In the genomic region with DNA sequence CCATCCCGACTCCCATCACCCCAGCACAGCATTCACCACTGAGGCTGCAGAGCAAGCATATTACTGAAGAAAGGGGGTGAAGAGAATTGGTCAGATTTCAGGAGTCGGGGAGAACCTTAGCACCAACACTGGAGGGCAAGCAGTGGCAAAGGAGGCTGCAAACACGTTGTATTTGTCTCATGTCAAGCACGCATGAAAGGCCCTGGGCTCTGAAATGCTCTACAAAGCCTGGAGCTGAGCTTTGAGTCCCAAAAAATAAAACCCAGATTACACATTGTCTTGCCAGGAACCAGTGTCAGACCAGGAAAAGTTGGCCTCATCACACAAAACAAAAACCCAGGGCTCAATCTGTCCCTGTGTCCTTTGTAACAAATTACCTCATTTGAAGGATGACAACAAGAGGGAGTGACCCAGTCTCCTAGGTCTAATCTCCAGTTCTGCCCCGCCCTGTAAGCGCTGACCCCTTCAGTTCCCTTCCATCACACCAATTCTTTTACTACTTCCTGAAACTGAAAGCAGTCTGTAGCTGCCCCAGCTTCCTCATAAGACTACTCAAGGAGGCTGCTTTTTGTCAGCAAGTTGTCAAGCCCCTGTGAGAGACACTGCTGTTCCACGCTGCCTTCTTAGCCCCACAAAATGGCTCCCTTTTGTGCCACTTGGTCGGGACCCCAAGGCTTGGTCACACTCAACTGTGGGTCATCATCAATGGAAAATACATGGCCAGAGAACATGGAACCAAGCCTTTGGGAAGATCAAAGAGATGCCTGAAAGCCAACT, we compare ENCODE assay signal across 8 mouse cellular contexts. TPM values are rescaled to one million over a fixed set of nuclear protein-coding genes. Genes with fewer than 3 reads are reported as not detected.
A peak's percentile ranks its signal among the peaks of the same experiment; 100 is the strongest.
DNase-seq lines count a peak whose midpoint lies in the region; ATAC-seq and TF ChIP-seq lines count a peak whose summit lies in the region.

No protein-coding gene starts in this region.

- H3K27ac ChIP-seq in kidney, adult 2 months (ENCODE audit: insufficient read depth, low read depth, low read length), result no peak overlapping the region
- peak overlapping the region; percentile 86 for H3K27ac ChIP-seq in embryonic facial prominence, embryonic 15.5 days (replicated peaks)
- peak overlapping the region; percentile 90 for H3K27ac ChIP-seq in hindbrain, embryonic 12.5 days
- H3K27ac ChIP-seq in lung, embryonic 16.5 days (ENCODE audit: low read length), result peak overlapping the region; percentile 90
- H3K27ac ChIP-seq in olfactory bulb, adult 2 months (ENCODE audit: insufficient read depth, low read depth, low read length), result no peak overlapping the region

- peaks cover 3% of the 10 kb centered on the region for H3K4me1 ChIP-seq in kidney, adult 2 months (ENCODE audit: control insufficient read depth, insufficient read depth, low read length)
- H3K4me1 ChIP-seq in embryonic facial prominence, embryonic 15.5 days, result peaks cover 45% of the 10 kb centered on the region
- peaks cover 46% of the 10 kb centered on the region for H3K4me1 ChIP-seq in hindbrain, embryonic 12.5 days
- H3K4me1 ChIP-seq in lung, embryonic 16.5 days (replicated peaks; ENCODE audit: control insufficient read depth, insufficient read depth, low read length), result peaks cover 39% of the 10 kb centered on the region
- H3K4me1 ChIP-seq in olfactory bulb, adult 2 months (ENCODE audit: control insufficient read depth, insufficient read depth, low read length), result peaks cover 21% of the 10 kb centered on the region

- H3K4me2 ChIP-seq in embryonic facial prominence, embryonic 15.5 days (replicated peaks), result peak overlapping the region; percentile 81
- peak overlapping the region; percentile 87 for H3K4me2 ChIP-seq in hindbrain, embryonic 12.5 days (replicated peaks)
- H3K4me2 ChIP-seq in lung, embryonic 16.5 days (ENCODE audit: low read depth, low read length), result peak overlapping the region; percentile 81

- no peaks in the 10 kb centered on the region for H3K36me3 ChIP-seq in kidney, adult 2 months (ENCODE audit: control insufficient read depth, insufficient read depth, low read length)
- H3K36me3 ChIP-seq in embryonic facial prominence, embryonic 15.5 days, result no peaks in the 10 kb centered on the region
- no peaks in the 10 kb centered on the region for H3K36me3 ChIP-seq in hindbrain, embryonic 12.5 days
- H3K36me3 ChIP-seq in lung, embryonic 16.5 days (ENCODE audit: control insufficient read depth, insufficient read depth, low read length), result no peaks in the 10 kb centered on the region

- WGBS in kidney, adult 2 months, result 30% methylated on average over 8 of the region's 8 CpGs
- WGBS in embryonic facial prominence, embryonic 15.5 days, result 29% methylated on average over 8 of the region's 8 CpGs
- 22% methylated on average over 8 of the region's 8 CpGs for WGBS in hindbrain, embryonic 12.5 days
- 16% methylated on average over 8 of the region's 8 CpGs for WGBS in lung, embryonic 16.5 days
- WGBS in olfactory bulb, adult 2 months, result 19% methylated on average over 8 of the region's 8 CpGs

- peak overlapping the region; percentile 84 for H3K4me3 ChIP-seq in kidney, adult 2 months (ENCODE audit: insufficient read depth, low read depth, low read length)
- peak overlapping the region; percentile 99 for H3K4me3 ChIP-seq in embryonic facial prominence, embryonic 15.5 days (replicated peaks)
- peak overlapping the region; percentile 99 for H3K4me3 ChIP-seq in hindbrain, embryonic 12.5 days
- peak overlapping the region; percentile 100 for H3K4me3 ChIP-seq in lung, embryonic 16.5 days (ENCODE audit: low read length)
- H3K4me3 ChIP-seq in olfactory bulb, adult 2 months (ENCODE audit: insufficient read depth, low read depth, low read length), result peak overlapping the region; percentile 69

- peak; percentile 24 for DNase-seq in kidney, adult 2 months
- no peak for DNase-seq in kidney, postnatal 14 days
- DNase-seq in frontal cortex, postnatal 36 days (ENCODE audit: low spot score in 2 of 2), result no peak
- no peak for DNase-seq in left cerebral cortex, adult 11 months (ENCODE audit: low spot score)

- no peaks in the 10 kb centered on the region for H3K27me3 ChIP-seq in kidney, adult 2 months (replicated peaks; ENCODE audit: control insufficient read depth, insufficient read depth, low read length)
- no peaks in the 10 kb centered on the region for H3K27me3 ChIP-seq in embryonic facial prominence, embryonic 15.5 days
- H3K27me3 ChIP-seq in hindbrain, embryonic 12.5 days, result no peaks in the 10 kb centered on the region
- H3K27me3 ChIP-seq in lung, embryonic 16.5 days (ENCODE audit: control insufficient read depth, insufficient read depth, low read depth, low read length), result no peaks in the 10 kb centered on the region

- H3K9ac ChIP-seq in embryonic facial prominence, embryonic 15.5 days, result peak overlapping the region; percentile 99
- peak overlapping the region; percentile 99 for H3K9ac ChIP-seq in hindbrain, embryonic 12.5 days
- H3K9ac ChIP-seq in lung, embryonic 16.5 days (ENCODE audit: low read length), result peak overlapping the region; percentile 98

- no peaks in the 10 kb centered on the region for H3K9me3 ChIP-seq in embryonic facial prominence, embryonic 15.5 days (replicated peaks)
- H3K9me3 ChIP-seq in hindbrain, embryonic 12.5 days (replicated peaks), result no peaks in the 10 kb centered on the region
- no peaks in the 10 kb centered on the region for H3K9me3 ChIP-seq in lung, embryonic 16.5 days (ENCODE audit: control insufficient read depth, low read length)

- ATAC-seq in embryonic facial prominence, embryonic 15.5 days (ENCODE audit: insufficient number of reproducible peaks, low FRiP score, low TSS enrichment, low read depth), result no peak
- ATAC-seq in hindbrain, embryonic 12.5 days (ENCODE audit: low FRiP score), result no peak
- ATAC-seq in lung, embryonic 16.5 days (ENCODE audit: low read depth), result no peak

- TF ChIP-seq CTCF in kidney, adult 2 months (conservative IDR thresholded peaks at IDR 0.05; ENCODE audit: insufficient read depth, insufficient read length, low read depth, low read length), result no peak
- TF ChIP-seq CTCF in olfactory bulb, adult 2 months (IDR thresholded peaks at IDR 0.05; ENCODE audit: insufficient read depth, low read depth, low read length), result no peak

- TF ChIP-seq POLR2A in kidney, adult 2 months (IDR thresholded peaks at IDR 0.05; ENCODE audit: low read depth, low read length), result no peak
- TF ChIP-seq POLR2A in olfactory bulb, adult 2 months (IDR thresholded peaks at IDR 0.05; ENCODE audit: insufficient read depth, low read depth, low read length), result no peak

RNA-seq across cellular contexts. Expression of gene Jpt1, which starts 1.6 kb away (rescaled TPM):
- polyA plus RNA-seq in kidney, adult 2 months (2012; rRNA removed), result 62.9 and 64.9 TPM in 2 replicates
- 523 and 542 TPM in 2 replicates for polyA plus RNA-seq in embryonic facial prominence, embryonic 15.5 days (2015; fragmentation: Nextera tagmentation; extraction: Ambion mirVana)
- polyA plus RNA-seq in hindbrain, embryonic 12.5 days (2016; fragmentation: Nextera tagmentation; extraction: Ambion mirVana), result 953 and 959 TPM in 2 replicates
- 460 and 462 TPM in 2 replicates for polyA plus RNA-seq in lung, embryonic 16.5 days (2015; fragmentation: Nextera tagmentation; extraction: Ambion mirVana)
- not detected in 2 replicates for polyA plus RNA-seq in olfactory bulb, adult 2 months (2012; ENCODE audit: insufficient read depth, insufficient read length, low replicate concordance, missing spikeins)

RNA-seq across cellular contexts. Expression of gene Nt5c, which starts 20.9 kb away (rescaled TPM):
- 47.6 and 50.5 TPM in 2 replicates for polyA plus RNA-seq in kidney, adult 2 months (2012; rRNA removed)
- polyA plus RNA-seq in embryonic facial prominence, embryonic 15.5 days (2015; fragmentation: Nextera tagmentation; extraction: Ambion mirVana), result 87.5 and 88.1 TPM in 2 replicates
- 81.5 and 86.5 TPM in 2 replicates for polyA plus RNA-seq in hindbrain, embryonic 12.5 days (2016; fragmentation: Nextera tagmentation; extraction: Ambion mirVana)
- 71.0 and 74.7 TPM in 2 replicates for polyA plus RNA-seq in lung, embryonic 16.5 days (2015; fragmentation: Nextera tagmentation; extraction: Ambion mirVana)
- polyA plus RNA-seq in olfactory bulb, adult 2 months (2012; ENCODE audit: insufficient read depth, insufficient read length, low replicate concordance, missing spikeins), result not detected in 2 replicates

RNA-seq across cellular contexts. Expression of gene Sumo2, which starts 23.5 kb away (rescaled TPM):
- polyA plus RNA-seq in kidney, adult 2 months (2012; rRNA removed), result 48.4 and 85.2 TPM in 2 replicates
- polyA plus RNA-seq in embryonic facial prominence, embryonic 15.5 days (2015; fragmentation: Nextera tagmentation; extraction: Ambion mirVana), result 826 and 846 TPM in 2 replicates
- 1,185 and 1,202 TPM in 2 replicates for polyA plus RNA-seq in hindbrain, embryonic 12.5 days (2016; fragmentation: Nextera tagmentation; extraction: Ambion mirVana)
- polyA plus RNA-seq in lung, embryonic 16.5 days (2015; fragmentation: Nextera tagmentation; extraction: Ambion mirVana), result 889 and 930 TPM in 2 replicates
- polyA plus RNA-seq in olfactory bulb, adult 2 months (2012; ENCODE audit: insufficient read depth, insufficient read length, low replicate concordance, missing spikeins), result 478 TPM in 1 of 2 replicates, not detected in the other

RNA-seq across cellular contexts. Expression of gene Armc7, which starts 37.1 kb away (rescaled TPM):
- polyA plus RNA-seq in kidney, adult 2 months (2012; rRNA removed), result 6.8 and 7.3 TPM in 2 replicates
- 8.9 and 9.8 TPM in 2 replicates for polyA plus RNA-seq in embryonic facial prominence, embryonic 15.5 days (2015; fragmentation: Nextera tagmentation; extraction: Ambion mirVana)
- 10.2 and 15.2 TPM in 2 replicates for polyA plus RNA-seq in hindbrain, embryonic 12.5 days (2016; fragmentation: Nextera tagmentation; extraction: Ambion mirVana)
- polyA plus RNA-seq in lung, embryonic 16.5 days (2015; fragmentation: Nextera tagmentation; extraction: Ambion mirVana), result 7.2 and 7.4 TPM in 2 replicates
- not detected in 2 replicates for polyA plus RNA-seq in olfactory bulb, adult 2 months (2012; ENCODE audit: insufficient read depth, insufficient read length, low replicate concordance, missing spikeins)

RNA-seq across cellular contexts. Expression of gene Slc16a5, which starts 50.3 kb away (rescaled TPM):
- 31.1 and 42.8 TPM in 2 replicates for polyA plus RNA-seq in kidney, adult 2 months (2012; rRNA removed)
- polyA plus RNA-seq in embryonic facial prominence, embryonic 15.5 days (2015; fragmentation: Nextera tagmentation; extraction: Ambion mirVana), result 0.22 and 0.36 TPM in 2 replicates
- not detected in 2 replicates for polyA plus RNA-seq in hindbrain, embryonic 12.5 days (2016; fragmentation: Nextera tagmentation; extraction: Ambion mirVana)
- polyA plus RNA-seq in lung, embryonic 16.5 days (2015; fragmentation: Nextera tagmentation; extraction: Ambion mirVana), result 0.74 and 2.9 TPM in 2 replicates
- not detected in 2 replicates for polyA plus RNA-seq in olfactory bulb, adult 2 months (2012; ENCODE audit: insufficient read depth, insufficient read length, low replicate concordance, missing spikeins)

Comparison
In these comparisons a context has a peak if more than half of its experiments do, and no peak if none do; other contexts are left out.
1. H3K27ac ChIP-seq: peak in embryonic facial prominence, embryonic 15.5 days (single experiment), hindbrain, embryonic 12.5 days (single experiment) and lung, embryonic 16.5 days (single experiment); none in kidney, adult 2 months (single experiment) and olfactory bulb, adult 2 months (single experiment).
2. RNA of gene Nt5c, which starts 20.9 kb away (polyA plus RNA-seq): 87.5 to 88.1 TPM in embryonic facial prominence, embryonic 15.5 days, 81.5 to 86.5 TPM in hindbrain, embryonic 12.5 days, 71.0 to 74.7 TPM in lung, embryonic 16.5 days and 47.6 to 50.5 TPM in kidney, adult 2 months; not detected in olfactory bulb, adult 2 months; every median in the first group is over 10 times any median in the second.
3. Peak in every context shown above with its lines, with median percentiles within 50 percentile points of each other: H3K4me3 ChIP-seq, H3K4me2 ChIP-seq and H3K9ac ChIP-seq.